In genomic region chr6:118966904-118967303, GRCm38 (mm10) we compare ENCODE assay signal across 17 mouse cellular contexts.
A peak's percentile ranks its signal among the peaks of the same experiment; 100 is the strongest.
DNase-seq lines count a peak whose midpoint lies in the region; ATAC-seq and TF ChIP-seq lines count a peak whose summit lies in the region.
"Had no signal": no experiment of that assay in that cellular context is flagged by ENCODE, and none has a peak within 500 bp of the region (broad histone marks: within the 10 kb centered on the region; RNA-seq: fewer than 3 reads in every experiment).

No protein-coding gene starts in this region.

- H3K9ac ChIP-seq in midbrain, postnatal 0 days (replicated peaks; ENCODE audit: low read length, poor library complexity, severe bottlenecking), result no peak overlapping the region
- H3K9ac ChIP-seq in midbrain, embryonic 16.5 days (ENCODE audit: low read depth, low read length), result no peak overlapping the region
- H3K9ac ChIP-seq in forebrain, embryonic 16.5 days (replicated peaks; ENCODE audit: low read depth, low read length), result no peak overlapping the region
- H3K9ac ChIP-seq: limb, embryonic 13.5 days had no signal

- peaks cover 4% of the 10 kb centered on the region; the same call in 1 of the 2 replicates for H3K4me1 ChIP-seq in midbrain, postnatal 0 days (ENCODE audit: insufficient read depth, low read length)
- peaks cover 7% of the 10 kb centered on the region for H3K4me1 ChIP-seq in midbrain, embryonic 16.5 days (ENCODE audit: control insufficient read depth, insufficient read depth, low read length)
- H3K4me1 ChIP-seq in forebrain, embryonic 16.5 days (replicated peaks; ENCODE audit: control insufficient read depth, insufficient read depth, low read length), result peaks cover 7% of the 10 kb centered on the region

- DNase-seq in frontal cortex, postnatal 36 days (ENCODE audit: low spot score in 2 of 2), result peak; percentile 44 to 55
- DNase-seq in frontal cortex, postnatal 14 days (ENCODE audit: low spot score in 2 of 2), result no peak
- DNase-seq in midbrain, postnatal 0 days (ENCODE audit: low spot score), result peak; percentile 67
- DNase-seq in layer of hippocampus, postnatal 36 days, result peak; percentile 61 to 77
- DNase-seq in heart, postnatal 25 days (ENCODE audit: low spot score), result no peak
- DNase-seq: adrenal gland, postnatal 25 days; B cell, adult 2 months; kidney, postnatal 14 days; lung, adult 2 months; right cerebral cortex, postnatal 4 days; thymus, postnatal 14 days had no signal

- no peak overlapping the region for H3K4me3 ChIP-seq in midbrain, postnatal 0 days (ENCODE audit: low read depth, low read length)
- H3K4me3 ChIP-seq in midbrain, embryonic 16.5 days (ENCODE audit: low read depth, low read length), result no peak overlapping the region
- H3K4me3 ChIP-seq in forebrain, embryonic 16.5 days (replicated peaks; ENCODE audit: low read length), result no peak overlapping the region
- H3K4me3 ChIP-seq: heart, embryonic 10.5 days; limb, embryonic 13.5 days; myocyte had no signal

- TF ChIP-seq CTCF in midbrain, postnatal 0 days (IDR thresholded peaks at IDR 0.05), result no peak

- H3K36me3 ChIP-seq in midbrain, postnatal 0 days (ENCODE audit: insufficient read depth, low read length), result no peaks in the 10 kb centered on the region
- H3K36me3 ChIP-seq in midbrain, embryonic 16.5 days (ENCODE audit: control insufficient read depth, insufficient read depth, low read length), result no peaks in the 10 kb centered on the region
- no peaks in the 10 kb centered on the region for H3K36me3 ChIP-seq in forebrain, embryonic 16.5 days (ENCODE audit: control insufficient read depth, insufficient read depth)
- H3K36me3 ChIP-seq: heart, embryonic 10.5 days; limb, embryonic 13.5 days had no signal

- H3K27ac ChIP-seq in midbrain, postnatal 0 days (ENCODE audit: low read depth, low read length), result no peak overlapping the region
- H3K27ac ChIP-seq in midbrain, embryonic 16.5 days (ENCODE audit: low read length), result no peak overlapping the region
- H3K27ac ChIP-seq in forebrain, embryonic 16.5 days (ENCODE audit: low read length), result peak overlapping the region; percentile 55; the same call in 1 of the 2 replicates
- H3K27ac ChIP-seq: heart, embryonic 10.5 days; limb, embryonic 13.5 days had no signal

- no peak for ATAC-seq in midbrain, postnatal 0 days (ENCODE audit: low FRiP score)
- ATAC-seq in midbrain, embryonic 16.5 days, result no peak
- ATAC-seq in forebrain, embryonic 16.5 days, result peak; percentile 65
- no peak for ATAC-seq in erythroid progenitor cell, adult 5-6 weeks (replicated peaks; ENCODE audit: low FRiP score, poor library complexity, severe bottlenecking)

- H3K27me3 ChIP-seq in midbrain, postnatal 0 days (ENCODE audit: insufficient read depth, low read length), result no peaks in the 10 kb centered on the region
- no peaks in the 10 kb centered on the region for H3K27me3 ChIP-seq in midbrain, embryonic 16.5 days (ENCODE audit: control insufficient read depth, insufficient read depth, low read depth, low read length)
- no peaks in the 10 kb centered on the region for H3K27me3 ChIP-seq in forebrain, embryonic 16.5 days (replicated peaks; ENCODE audit: control insufficient read depth, insufficient read depth, low read length)
- H3K27me3 ChIP-seq: limb, embryonic 13.5 days had no signal

- H3K9me3 ChIP-seq in midbrain, postnatal 0 days (ENCODE audit: low read length), result no peaks in the 10 kb centered on the region
- no peaks in the 10 kb centered on the region for H3K9me3 ChIP-seq in midbrain, embryonic 16.5 days (replicated peaks; ENCODE audit: control insufficient read depth, low read length, poor library complexity, severe bottlenecking)
- no peaks in the 10 kb centered on the region for H3K9me3 ChIP-seq in forebrain, embryonic 16.5 days (ENCODE audit: control insufficient read depth, low read length)
- H3K9me3 ChIP-seq: heart, embryonic 10.5 days; limb, embryonic 13.5 days had no signal

- intact Hi-C loops in heart, postnatal 25 days (cut with DNase I), result no loop called here

- 64% methylated on average over 4 of the region's 4 CpGs for WGBS in midbrain, postnatal 0 days
- WGBS in midbrain, embryonic 16.5 days, result 81% methylated on average over 4 of the region's 4 CpGs
- WGBS in forebrain, embryonic 16.5 days, result 46% methylated on average over 4 of the region's 4 CpGs

- no peak overlapping the region for H3K4me2 ChIP-seq in midbrain, postnatal 0 days (ENCODE audit: low read depth, low read length, poor library complexity, severe bottlenecking)
- no peak overlapping the region for H3K4me2 ChIP-seq in midbrain, embryonic 16.5 days (ENCODE audit: low read length)
- H3K4me2 ChIP-seq in forebrain, embryonic 16.5 days (ENCODE audit: low read length), result no peak overlapping the region
- H3K4me2 ChIP-seq: limb, embryonic 13.5 days had no signal

Comparison
In these comparisons a context has a peak if more than half of its experiments do, and no peak if none do; other contexts are left out.
1. DNase-seq: peak in frontal cortex, postnatal 36 days (2 of 2), midbrain, postnatal 0 days (single experiment) and layer of hippocampus, postnatal 36 days (2 of 2); none in frontal cortex, postnatal 14 days (0 of 2) and heart, postnatal 25 days (single experiment).